Mouse (Mus musculus) left cerebral cortex, adult 2 months (tissue): ENCODE data around the gene Stk24. TPM values are rescaled to one million over a fixed set of nuclear protein-coding genes. Genes with fewer than 3 reads are reported as not detected.

ENCODE experiments used
- DNase-seq, 2 experiments: peaks; one replicate each; pipeline ENCODE4 v3.0.0; 2021 to 2022; ENCODE audit warnings: low spot score in 2 of 2, mixed read lengths in 1 of 2; ENCODE audit errors: extremely low spot score in 1 of 2
- H3K27ac ChIP-seq: fragments of 200-600 bp; 2 replicates; pipeline ENCODE4 v1.8.1; 2022
- H3K4me3 ChIP-seq: fragments of 200-600 bp; 2 replicates; pipeline ENCODE4 v1.8.1; 2022
- CTCF ChIP-seq: fragments of 200-600 bp; IDR thresholded peaks from 2 replicates; pipeline ENCODE4 v1.8.1; 2022; ENCODE audit warnings: antibody characterized with exemption, mild to moderate bottlenecking, moderate library complexity
- intact Hi-C: fragments of 180-260 bp; cut with DNase I; formaldehyde crosslinking; loops from one replicate; pipeline ENCODE4 v1.15.1; 2025
- total RNA-seq, 2 experiments: library from RNA; stranded (reverse); gene quantifications; 2 replicates each; pipeline ENCODE4 v1.2.3; 2021

Stk24 gene
- total RNA-seq, 2 experiments from 2014 or later: 67.8 to 74.2 TPM

DNA sequence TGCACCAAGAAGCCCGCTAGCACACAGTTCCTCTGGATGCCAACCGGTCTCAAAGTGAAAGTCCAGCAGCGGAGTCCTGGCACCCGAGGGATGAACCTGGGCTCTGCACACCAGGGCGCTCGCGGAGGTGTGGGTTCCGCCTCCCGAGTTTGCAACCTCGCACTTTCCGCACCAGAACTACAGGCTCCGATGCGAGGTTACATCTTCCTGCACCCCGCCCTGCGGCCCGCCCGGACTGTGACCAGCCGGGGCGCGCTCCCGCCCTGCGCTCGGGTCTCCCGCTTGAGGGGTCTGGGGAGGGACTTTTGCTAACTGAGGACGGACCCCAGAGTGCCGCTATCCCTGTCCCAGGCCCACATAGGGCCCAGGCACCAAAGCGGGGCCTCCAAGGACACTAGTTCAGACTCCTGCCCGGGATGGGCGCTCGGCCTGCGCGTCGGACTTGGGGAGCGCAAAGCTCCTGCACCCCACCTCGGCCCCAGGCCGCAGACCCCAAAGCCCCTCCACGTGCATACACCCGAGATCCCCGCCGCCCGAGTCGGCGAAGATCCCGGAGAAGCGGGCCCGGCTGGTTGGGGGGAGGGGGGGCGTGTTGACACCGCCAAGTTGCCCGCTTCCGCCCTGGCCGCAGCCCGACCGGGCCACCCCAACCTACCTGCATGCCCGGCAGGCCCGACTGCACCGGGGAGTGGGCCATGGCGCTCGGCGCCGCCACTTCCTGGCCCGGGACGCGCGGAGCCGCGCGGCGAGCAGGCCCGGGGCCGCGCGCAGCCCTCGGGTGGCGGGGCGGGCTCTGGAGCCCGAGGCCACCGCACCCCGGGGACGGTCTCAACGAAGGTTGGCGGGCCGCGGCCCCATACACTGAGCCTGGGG, 1.3 kb downstream of the Stk24 start:
- no peak for TF ChIP-seq CTCF
- H3K27ac ChIP-seq: peak overlapping the region; percentile 90
- peak; percentile 29 to 36 for DNase-seq
- intact Hi-C loops: loop anchor here (2.0 to 5.0 kb wide), 2 partner anchors 56 to 96 kb away; no protein-coding TSS in a partner anchor
- peak overlapping the region; percentile 92 for H3K4me3 ChIP-seq

DNA sequence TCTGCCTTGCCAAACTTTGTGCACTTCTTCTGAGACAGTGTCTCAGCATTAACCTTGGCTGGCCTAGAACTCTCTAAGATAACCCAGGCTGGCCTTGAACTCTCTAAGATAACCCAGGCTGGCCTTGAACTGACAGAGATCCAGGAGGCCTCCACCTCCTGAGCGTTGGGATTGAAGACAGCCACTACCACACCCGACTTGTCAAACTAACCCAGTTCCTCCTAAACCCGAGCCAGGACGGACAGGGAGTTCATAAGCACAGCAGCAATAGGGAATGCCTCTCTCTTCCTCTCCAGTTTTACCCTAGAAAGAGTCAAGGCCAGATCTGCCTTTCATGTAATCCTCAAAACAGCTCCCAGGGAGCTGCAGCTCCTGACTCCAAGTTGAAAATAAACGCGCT, 3.2 kb downstream of the Stk24 start:
- intact Hi-C loops: loop anchor here (5.0 kb wide), 1 partner anchor 94 kb away; no protein-coding TSS in a partner anchor
- DNase-seq: no peak
- no peak for TF ChIP-seq CTCF
- no peak overlapping the region for H3K4me3 ChIP-seq
- no peak overlapping the region for H3K27ac ChIP-seq

DNA sequence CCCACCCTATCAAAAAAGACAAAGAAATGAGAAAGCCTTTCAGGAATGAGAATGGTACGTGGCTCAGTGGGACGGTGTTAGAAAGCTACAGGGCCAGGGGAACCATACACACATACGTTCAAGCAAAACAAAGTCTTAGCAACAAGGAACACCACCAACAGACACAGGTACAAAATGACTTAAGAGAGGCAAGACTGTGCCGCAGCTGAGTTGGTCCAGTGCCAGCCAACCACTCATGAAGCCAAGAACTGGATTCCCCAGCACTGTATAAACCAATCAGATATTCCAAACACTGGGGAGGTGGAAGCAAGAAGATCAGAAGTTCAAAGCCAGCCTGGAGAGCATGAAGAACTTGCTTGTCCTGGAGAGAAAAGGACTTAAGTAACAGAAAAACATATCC, 5.9 kb downstream of the Stk24 start:
- H3K4me3 ChIP-seq: no peak overlapping the region
- no peak overlapping the region for H3K27ac ChIP-seq
- intact Hi-C loops: no loop called here
- DNase-seq: no peak
- TF ChIP-seq CTCF: no peak

DNA sequence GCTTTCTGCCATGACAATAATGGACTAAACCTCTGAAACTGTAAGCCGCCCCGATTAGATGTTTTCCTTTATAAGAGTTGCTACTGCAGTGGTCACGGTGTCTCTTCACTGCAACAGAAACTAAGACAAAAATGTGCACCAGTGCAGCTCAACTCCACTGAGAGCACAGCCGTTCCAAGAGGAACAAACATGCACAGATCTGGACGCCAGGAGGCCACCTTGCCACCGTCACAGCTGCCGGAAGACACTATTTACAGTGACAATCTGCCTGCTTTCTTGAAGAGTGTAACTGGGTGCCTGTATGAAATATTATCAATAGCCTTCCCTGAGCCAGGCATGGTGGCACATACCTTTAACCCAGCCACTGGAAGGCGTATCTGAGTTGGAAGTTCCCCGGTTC, 6.8 kb downstream of the Stk24 start:
- peak; percentile 11 for TF ChIP-seq CTCF
- Histone ChIP-seq H3K4me3 (no peak overlapping the region), H3K27ac (no peak overlapping the region)
- DNase-seq: no peak
- intact Hi-C loops: no loop called here

DNA sequence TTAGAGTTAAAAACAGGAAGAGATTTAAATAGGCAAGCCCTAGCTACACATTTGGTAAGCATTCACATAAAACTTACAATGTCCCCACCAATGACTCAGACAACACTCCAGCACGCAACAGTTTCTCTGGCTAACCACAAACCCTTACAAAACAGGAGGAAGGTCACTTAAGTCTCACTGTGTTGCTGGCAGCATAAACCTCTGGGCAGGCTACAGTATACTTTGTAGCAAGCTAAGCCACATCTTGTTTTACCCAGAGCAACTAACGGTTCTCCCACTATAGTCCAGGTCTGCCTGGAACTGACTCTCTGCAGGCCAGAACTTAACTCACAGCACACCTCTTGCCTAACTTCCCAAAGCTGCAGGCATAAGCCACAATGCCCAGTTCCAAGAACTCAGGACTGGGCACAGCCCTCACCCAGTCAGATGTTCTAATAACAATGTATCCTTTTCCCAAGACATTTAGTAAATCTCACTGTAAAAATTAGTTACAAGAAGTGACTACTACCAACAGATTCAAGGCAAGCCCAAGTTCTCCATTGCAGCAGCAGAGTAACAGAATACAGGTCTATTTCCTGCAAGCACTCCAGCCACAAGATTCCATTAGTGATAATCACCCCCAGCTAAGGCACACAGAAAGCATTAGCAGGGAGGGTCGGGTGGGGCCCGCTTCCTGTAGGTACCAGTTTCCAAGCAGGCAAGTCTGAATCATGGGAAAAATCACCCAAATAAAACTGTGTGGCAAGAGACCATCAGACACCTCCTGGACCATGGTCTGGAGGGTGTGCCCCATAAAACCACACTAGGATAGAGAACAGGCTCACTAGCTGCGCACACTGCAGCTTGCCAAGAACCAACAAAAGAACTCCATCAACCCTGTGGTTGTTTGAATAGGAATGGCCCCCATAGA, 7.6 kb downstream of the Stk24 start:
- H3K4me3 ChIP-seq: no peak overlapping the region
- no peak for TF ChIP-seq CTCF
- intact Hi-C loops: no loop called here
- H3K27ac ChIP-seq: no peak overlapping the region
- no peak for DNase-seq

DNA sequence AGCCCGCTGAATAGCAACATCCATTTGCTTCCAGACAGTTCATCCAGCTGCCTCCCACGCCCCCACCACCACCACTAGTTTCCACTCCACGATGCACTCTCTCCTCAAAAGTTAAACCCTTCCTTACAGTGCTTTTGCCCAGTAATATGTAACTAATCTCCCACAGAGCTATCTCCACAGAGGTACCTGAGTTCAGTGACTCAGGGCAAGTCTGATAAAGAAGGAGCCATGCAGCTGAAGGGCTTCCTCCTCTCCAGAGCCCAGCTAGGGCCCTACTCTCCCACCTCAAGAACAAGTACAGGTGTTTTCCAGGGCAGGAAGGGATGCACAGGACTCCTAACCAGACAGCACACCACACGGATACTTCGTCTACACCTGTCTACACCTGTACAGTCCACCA, 10.4 kb downstream of the Stk24 start:
- H3K4me3 ChIP-seq: no peak overlapping the region
- H3K27ac ChIP-seq: no peak overlapping the region
- no peak for DNase-seq
- no peak for TF ChIP-seq CTCF
- intact Hi-C loops: loop anchor here (2.0 kb wide), 1 partner anchor 17 kb away; no protein-coding TSS in a partner anchor

DNA sequence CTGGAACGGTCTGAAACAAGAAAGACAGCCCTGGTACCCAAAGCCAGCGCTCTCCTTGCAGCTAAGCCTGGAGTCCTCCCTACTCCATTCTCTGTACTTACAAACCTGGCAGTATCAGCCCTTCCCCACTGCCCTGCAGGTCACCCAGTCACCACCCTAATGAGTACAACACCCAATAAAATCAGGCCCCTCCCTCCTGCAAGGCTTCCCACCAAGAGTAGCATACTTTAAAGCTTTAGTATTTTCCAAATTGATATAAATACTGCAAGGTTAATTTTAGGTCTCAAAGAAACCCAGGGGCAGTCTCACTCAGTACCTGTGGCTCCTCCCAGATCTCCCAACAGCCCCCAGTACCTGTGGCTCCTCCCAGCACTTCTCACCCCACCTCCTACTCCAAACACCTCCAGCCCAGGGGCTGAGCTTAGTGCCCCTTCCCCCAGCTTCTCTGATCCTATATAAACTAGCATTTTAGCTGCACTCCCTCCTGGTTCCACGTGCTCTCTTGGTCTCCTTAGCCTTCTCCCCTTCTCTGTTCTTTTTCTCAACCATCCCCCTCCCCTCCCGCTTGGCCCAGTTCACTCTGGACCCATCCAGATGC, 11.6 kb downstream of the Stk24 start:
- TF ChIP-seq CTCF: no peak

DNA sequence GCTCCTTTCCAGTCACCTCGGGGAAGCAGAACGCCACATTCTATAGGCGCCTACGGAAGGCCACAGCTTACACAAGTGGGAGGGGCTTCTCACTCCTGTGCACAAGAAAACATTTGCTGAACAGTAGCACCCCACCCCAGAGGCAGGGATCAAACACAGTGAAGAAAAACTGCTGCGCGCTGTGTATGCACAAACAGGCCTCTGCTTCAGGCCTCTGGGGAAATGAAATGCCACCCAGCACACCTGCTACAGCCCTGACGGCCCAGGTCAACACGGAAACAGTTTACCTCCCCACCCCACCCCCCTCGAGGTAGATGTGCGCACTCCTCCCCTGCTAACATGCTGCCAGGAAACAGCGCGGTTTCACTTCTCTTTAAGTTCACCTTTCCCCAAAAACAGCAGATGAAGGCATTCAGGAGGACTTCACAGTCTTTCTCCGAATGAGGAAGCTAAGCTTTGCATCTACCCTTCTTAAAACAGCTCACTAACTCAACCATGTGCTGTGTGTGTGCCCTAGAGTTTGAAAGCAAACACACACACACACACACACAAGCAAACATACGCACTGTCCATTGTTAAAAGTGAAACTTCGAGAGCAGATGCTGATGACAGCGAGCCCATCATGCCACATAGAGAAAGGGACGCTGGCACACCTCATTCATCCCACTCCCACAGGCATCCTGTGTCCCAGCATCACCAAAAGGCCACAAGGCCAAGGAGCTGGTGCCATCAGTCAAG, 13.7 kb downstream of the Stk24 start:
- no peak overlapping the region for H3K27ac ChIP-seq
- TF ChIP-seq CTCF: no peak
- intact Hi-C loops: no loop called here

More for the DNA sequence above, 11.6 kb downstream of the Stk24 start:
- intact Hi-C loops: loop anchor here (2.0 kb wide), 1 partner anchor 15 kb away; no protein-coding TSS in a partner anchor
- Histone ChIP-seq H3K4me3 (no peak overlapping the region), H3K27ac (no peak overlapping the region)
- no peak for DNase-seq

DNA sequence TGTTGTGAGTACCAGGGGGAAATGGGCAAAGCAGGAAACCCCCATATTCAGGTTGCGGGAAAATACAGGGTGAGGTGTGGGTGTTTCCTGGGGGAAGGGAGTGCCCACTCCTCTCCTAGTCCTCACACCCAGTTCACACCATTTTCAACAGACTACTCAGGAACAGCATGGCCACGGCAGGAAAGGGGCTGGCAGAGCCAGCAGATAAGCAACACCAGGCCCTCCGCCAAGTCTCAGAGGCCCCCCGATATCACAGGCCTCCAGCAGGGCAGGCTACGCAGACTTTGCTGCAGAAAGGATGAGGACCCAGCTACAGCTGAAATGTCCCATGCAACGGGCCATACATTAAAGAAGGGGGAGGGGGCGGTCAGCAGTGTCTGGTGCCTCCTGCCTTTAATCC, 14.4 kb downstream of the Stk24 start:
- TF ChIP-seq CTCF: no peak
- intact Hi-C loops: no loop called here
- no peak for DNase-seq
- H3K27ac ChIP-seq: no peak overlapping the region
- no peak overlapping the region for H3K4me3 ChIP-seq

More for the DNA sequence above, 13.7 kb downstream of the Stk24 start:
- H3K4me3 ChIP-seq: no peak overlapping the region
- no peak for DNase-seq

DNA sequence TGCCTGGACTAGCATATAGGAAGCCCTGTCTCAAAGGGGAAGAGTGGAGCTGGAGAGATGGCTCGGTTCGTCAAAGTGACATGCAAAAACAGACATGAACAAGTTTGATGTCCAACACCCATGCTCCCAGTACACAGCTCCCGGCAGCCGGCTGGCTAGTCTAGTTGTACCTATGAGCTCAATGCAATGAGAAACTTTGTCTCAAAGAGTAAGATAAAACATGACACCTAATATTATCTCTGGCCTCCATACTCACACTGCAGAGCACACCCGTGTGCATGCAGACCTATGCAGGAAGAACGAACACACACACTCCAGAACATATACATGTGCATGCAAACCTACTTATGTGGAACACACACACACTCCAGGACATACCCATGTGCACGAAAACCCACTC, 15.5 kb downstream of the Stk24 start:
- intact Hi-C loops: loop anchor here (5.0 kb wide), 1 partner anchor 42 kb away; no protein-coding TSS in a partner anchor
- no peak for DNase-seq
- no peak for TF ChIP-seq CTCF
- no peak overlapping the region for H3K27ac ChIP-seq
- H3K4me3 ChIP-seq: no peak overlapping the region
